Mouse (Mus musculus) spleen, adult 2 months (tissue): ENCODE data around the gene B4galnt2. TPM values are rescaled to one million over a fixed set of nuclear protein-coding genes. Genes with fewer than 3 reads are reported as not detected.

Experiments used
- DNase-seq, 2 experiments: peaks; one replicate each; pipeline versions ENCODE4 v3.0.0 to v3.0.0-alpha.2; 2012 to 2021; ENCODE audit warnings: low spot score in 2 of 2, low read depth in 1 of 2
- H3K27ac ChIP-seq: fragments of 200-500 bp; 2 replicates; pipeline ENCODE4 v1.5.1; 2012; ENCODE audit warnings: low read length, inconsistent platforms; ENCODE audit not compliant: insufficient read depth
- H3K27me3 ChIP-seq: fragments of 200-500 bp; 2 replicates; pipeline ENCODE4 v1.6.1; 2012; ENCODE audit warnings: mild to moderate bottlenecking, moderate library complexity, low read length, inconsistent platforms; ENCODE audit not compliant: control insufficient read depth, insufficient read depth
- H3K36me3 ChIP-seq: fragments of 200-500 bp; 2 replicates; pipeline ENCODE4 v1.6.1; 2012; ENCODE audit warnings: mild to moderate bottlenecking, low read length, inconsistent platforms; ENCODE audit not compliant: control insufficient read depth, insufficient read depth
- H3K4me1 ChIP-seq: fragments of 200-500 bp; 2 replicates; pipeline ENCODE4 v1.6.1; 2011; ENCODE audit warnings: inconsistent platforms; ENCODE audit not compliant: control insufficient read depth, insufficient read depth, insufficient read length
- H3K4me3 ChIP-seq: fragments of 200-500 bp; 2 replicates; pipeline ENCODE4 v1.5.1; 2011; ENCODE audit warnings: mild to moderate bottlenecking, inconsistent platforms; ENCODE audit not compliant: insufficient read depth, insufficient read length; ENCODE audit errors: extremely low read depth
- CTCF ChIP-seq: fragments of 200-500 bp; IDR thresholded peaks from 2 replicates; pipeline ENCODE4 v1.5.1; 2011; ENCODE audit warnings: mild to moderate bottlenecking, inconsistent platforms; ENCODE audit not compliant: insufficient read depth, insufficient read length, insufficient replicate concordance; ENCODE audit errors: extremely low read depth
- POLR2A ChIP-seq: fragments of 200-500 bp; IDR thresholded peaks from 2 replicates; pipeline ENCODE4 v1.6.1; 2011; ENCODE audit warnings: low read depth, low read length, inconsistent platforms
- WGBS: fragments of 180-500 bp; shearing (Covaris S2); methylation state at CpG from one replicate; pipeline ENCODE4 v1.1.7; 2018; 5-methylcytosine and 5-hydroxymethylcytosine counted together
- polyA plus RNA-seq: library from polyadenylated mRNA; depleted of rRNA; stranded (reverse); fragments of >200 nt; gene quantifications from 2 replicates; pipeline ENCODE4 v1.2.3, GENCODE M21; 2012

B4galnt2 gene
- polyA plus RNA-seq, 1 experiment: not detected

- Histone ChIP-seq H3K36me3 (no peaks in the 10 kb centered on the region), H3K27ac (peak overlapping the region; percentile 56), H3K27me3 (no peaks in the 10 kb centered on the region), H3K4me1 (peaks cover 9% of the 10 kb centered on the region; the same call in 1 of the 2 replicates), H3K4me3 (no peak overlapping the region)
- no peak for TF ChIP-seq POLR2A
- no peak for TF ChIP-seq CTCF
- DNase-seq: peak; percentile 23 to 52
- 35% methylated on average over 6 of the region's 6 CpGs for WGBS
Observed at GRCm38 (mm10) chr11:95869918-95870470, 44.7 kb downstream of the B4galnt2 start.

- Histone ChIP-seq H3K36me3 (no peaks in the 10 kb centered on the region), H3K27ac (peak overlapping the region; percentile 56; the same call in 1 of the 2 replicates), H3K4me3 (no peak overlapping the region), H3K4me1 (peaks cover 9% of the 10 kb centered on the region; the same call in 1 of the 2 replicates), H3K27me3 (no peaks in the 10 kb centered on the region)
- 77% methylated on average over 4 of the region's 4 CpGs for WGBS
- TF ChIP-seq CTCF (no peak), POLR2A (no peak)
- no peak for DNase-seq
Observed at GRCm38 (mm10) chr11:95869442-95869841, 45.2 kb downstream of the B4galnt2 start.

- TF ChIP-seq POLR2A (no peak), CTCF (no peak)
- Histone ChIP-seq H3K4me3 (no peak overlapping the region), H3K36me3 (no peaks in the 10 kb centered on the region), H3K4me1 (no peaks in the 10 kb centered on the region; the same call in 1 of the 2 replicates), H3K27ac (no peak overlapping the region), H3K27me3 (no peaks in the 10 kb centered on the region)
- DNase-seq: no peak
- 88% methylated on average over 8 of the region's 8 CpGs for WGBS
Observed at GRCm38 (mm10) chr11:95861397-95861796, 53.3 kb downstream of the B4galnt2 start.

- Histone ChIP-seq H3K36me3 (no peaks in the 10 kb centered on the region), H3K27me3 (no peaks in the 10 kb centered on the region), H3K27ac (peak overlapping the region; percentile 98; the same call in 1 of the 2 replicates), H3K4me3 (peak overlapping the region; percentile 76; the same call in 1 of the 2 replicates), H3K4me1 (no peaks in the 10 kb centered on the region; the same call in 1 of the 2 replicates)
- TF ChIP-seq POLR2A (no peak), CTCF (no peak)
- 31% methylated on average over 3 of the region's 3 CpGs for WGBS
- DNase-seq: no peak
Observed at GRCm38 (mm10) chr11:95860071-95860490, 54.6 kb downstream of the B4galnt2 start.

GRCm38 (mm10) chr11:95859468-95859855 lies 55.2 kb downstream of the B4galnt2 start:
- H3K27me3 ChIP-seq: no peaks in the 10 kb centered on the region
- peak overlapping the region; percentile 98 for H3K27ac ChIP-seq
- peak in 1 of 2 experiments; percentile 51 for DNase-seq
- WGBS: under 1% methylated on average over 35 of the region's 35 CpGs
- no peak for TF ChIP-seq CTCF
- no peak for TF ChIP-seq POLR2A
- H3K4me1 ChIP-seq: no peaks in the 10 kb centered on the region; the same call in 1 of the 2 replicates
- no peaks in the 10 kb centered on the region for H3K36me3 ChIP-seq
- peak overlapping the region; percentile 76 for H3K4me3 ChIP-seq

GRCm38 (mm10) chr11:95858528-95859467 lies 55.9 kb downstream of the B4galnt2 start:
- Histone ChIP-seq H3K36me3 (no peaks in the 10 kb centered on the region), H3K27ac (peak overlapping the region; percentile 98), H3K4me3 (peak overlapping the region; percentile 76), H3K4me1 (no peaks in the 10 kb centered on the region; the same call in 1 of the 2 replicates), H3K27me3 (no peaks in the 10 kb centered on the region)
- under 1% methylated on average over 58 of the region's 58 CpGs for WGBS
- peak; percentile 20; the same call in 1 of the 2 replicates for TF ChIP-seq POLR2A
- no peak for TF ChIP-seq CTCF
- DNase-seq: peak; percentile 97
